Mouse (Mus musculus) limb, embryonic 12.5 days (tissue): ENCODE measurements around the gene Tusc2. TPM values are rescaled to one million over a fixed set of nuclear protein-coding genes. Genes with fewer than 3 reads are reported as not detected.
"Not testable (repeated sequence)": the region's sequence is repeated elsewhere in the genome, so short reads cannot be mapped to it uniquely, and the experiment has no call there.

Experiments used
- ATAC-seq: fragments of 200-750 bp; cut with Nextera tagmentation; 2 replicates; pipeline ENCODE4 v1.8.0; 2017; ENCODE audit warnings: low read depth, moderate TSS enrichment; ENCODE audit not compliant: insufficient number of reproducible peaks, insufficient read depth, low FRiP score, low TSS enrichment
- H3K27ac ChIP-seq: fragments of 300-500 bp; sonication (generic); 2 replicates; pipeline ENCODE4 v1.5.1; 2016; ENCODE audit warnings: mild to moderate bottlenecking, moderate library complexity
- H3K27me3 ChIP-seq: fragments of 300-500 bp; sonication (generic); 2 replicates; pipeline ENCODE4 v1.6.1; 2016; ENCODE audit warnings: mild to moderate bottlenecking, moderate library complexity
- H3K36me3 ChIP-seq: fragments of 300-500 bp; sonication (generic); 2 replicates; pipeline ENCODE4 v1.6.1; 2016; ENCODE audit warnings: mild to moderate bottlenecking, moderate library complexity
- H3K4me1 ChIP-seq: fragments of 300-500 bp; sonication (generic); replicated peaks from 2 replicates; pipeline ENCODE4 v1.6.1; 2016
- H3K4me2 ChIP-seq: fragments of 300-500 bp; sonication (generic); 2 replicates; pipeline ENCODE4 v1.6.1; 2016; ENCODE audit warnings: mild to moderate bottlenecking, moderate library complexity
- H3K4me3 ChIP-seq: fragments of 300-500 bp; sonication (generic); replicated peaks from 2 replicates; pipeline ENCODE4 v1.5.1; 2016; ENCODE audit warnings: mild to moderate bottlenecking
- H3K9ac ChIP-seq: fragments of 300-500 bp; sonication (generic); replicated peaks from 2 replicates; pipeline ENCODE4 v1.6.1; 2016; ENCODE audit warnings: mild to moderate bottlenecking, moderate library complexity
- H3K9me3 ChIP-seq: fragments of 300-500 bp; sonication (generic); 2 replicates; pipeline ENCODE4 v1.6.1; 2016; ENCODE audit warnings: mild to moderate bottlenecking, moderate library complexity
- WGBS: fragments of 180-500 bp; shearing (Covaris S2); methylation state at CpG from one replicate; pipeline ENCODE4 v1.1.7; 2016; 5-methylcytosine and 5-hydroxymethylcytosine counted together
- polyA plus RNA-seq: library from polyadenylated mRNA; unstranded; fragments of >200 nt; fragmentation: Nextera tagmentation; extraction: Ambion mirVana; gene quantifications from 2 replicates; pipeline ENCODE4 v1.2.1, GENCODE M21; 2016

The Tusc2 gene
- polyA plus RNA-seq, 1 experiment from 2014 or later, result 52.6 TPM

DNA sequence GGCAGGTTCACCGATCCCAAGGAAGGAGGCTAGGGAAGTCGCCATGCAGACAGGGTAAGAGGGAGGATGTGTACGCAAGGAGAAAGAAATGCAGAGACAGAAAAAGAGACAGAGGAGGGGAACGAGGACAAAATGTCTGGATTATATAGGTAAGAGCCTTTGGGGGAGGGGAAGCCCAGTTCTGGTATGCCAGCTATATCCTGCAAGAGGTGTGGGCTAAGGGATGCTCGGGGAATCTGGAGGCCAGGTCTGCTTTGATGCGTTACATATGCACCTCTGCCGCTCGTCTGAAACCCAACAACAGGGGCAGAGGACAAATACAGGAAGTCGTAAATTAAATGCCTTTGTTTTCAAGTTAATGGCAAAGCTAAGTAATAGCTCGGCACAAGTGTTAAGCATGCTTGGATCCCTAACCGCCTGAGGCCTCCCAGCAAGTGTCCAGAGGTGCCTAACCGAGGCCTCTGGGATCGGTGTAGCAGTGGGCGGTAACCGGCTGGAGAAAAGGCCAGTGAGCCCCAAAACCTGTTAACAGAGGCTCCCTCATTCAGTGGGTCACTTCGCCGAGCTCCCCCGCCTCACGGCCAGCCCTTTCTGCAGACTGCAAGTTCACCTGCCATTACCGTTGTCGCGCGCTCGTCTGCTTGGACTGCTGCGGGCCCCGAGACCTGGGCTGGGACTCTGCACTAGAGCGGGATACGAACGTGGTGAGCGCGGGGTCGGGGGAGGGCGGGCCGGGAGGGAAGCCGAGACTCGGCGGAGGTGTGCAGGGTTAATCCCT lies 9.3 kb upstream of the Tusc2 start:
- peak overlapping the region; percentile 56 for H3K9ac ChIP-seq
- H3K9me3 ChIP-seq, result no peaks in the 10 kb centered on the region
- H3K27me3 ChIP-seq, result peaks cover 13% of the 10 kb centered on the region; the same call in 1 of the 2 replicates
- H3K4me1 ChIP-seq, result peaks cover 55% of the 10 kb centered on the region
- H3K4me3 ChIP-seq, result peak overlapping the region; percentile 75
- peak overlapping the region; percentile 95 for H3K27ac ChIP-seq
- peak; percentile 12; the same call in 1 of the 2 replicates for ATAC-seq
- H3K36me3 ChIP-seq, result peaks cover 25% of the 10 kb centered on the region
- peak overlapping the region; percentile 89 for H3K4me2 ChIP-seq
- 4% methylated on average over 37 of the region's 37 CpGs for WGBS

DNA sequence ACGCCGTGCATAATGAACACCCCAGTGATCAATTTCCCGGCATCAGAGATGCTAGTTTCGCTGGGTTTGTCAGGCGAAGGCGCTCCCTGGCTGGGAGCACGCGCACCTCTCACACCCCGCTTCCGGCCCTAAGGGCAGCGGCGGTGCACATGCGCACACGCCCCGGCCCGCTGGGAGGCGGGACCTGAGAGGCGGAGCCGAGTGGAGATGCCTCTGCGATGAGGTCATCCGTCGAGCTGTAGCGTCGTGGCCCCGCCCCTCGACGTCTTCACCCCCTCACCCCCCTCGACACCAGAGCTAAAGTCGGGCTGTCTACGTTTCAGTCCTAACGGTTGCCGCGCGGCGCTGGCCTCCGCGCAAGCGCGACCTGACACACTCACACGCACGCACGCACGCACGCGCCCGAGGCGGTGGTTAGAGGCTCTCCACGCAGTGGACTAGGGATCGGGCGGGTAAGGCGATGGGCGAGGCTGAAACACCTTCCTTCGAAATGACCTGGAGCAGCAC lies 8.7 kb upstream of the Tusc2 start:
- H3K4me1 ChIP-seq, result peaks cover 55% of the 10 kb centered on the region

DNA sequence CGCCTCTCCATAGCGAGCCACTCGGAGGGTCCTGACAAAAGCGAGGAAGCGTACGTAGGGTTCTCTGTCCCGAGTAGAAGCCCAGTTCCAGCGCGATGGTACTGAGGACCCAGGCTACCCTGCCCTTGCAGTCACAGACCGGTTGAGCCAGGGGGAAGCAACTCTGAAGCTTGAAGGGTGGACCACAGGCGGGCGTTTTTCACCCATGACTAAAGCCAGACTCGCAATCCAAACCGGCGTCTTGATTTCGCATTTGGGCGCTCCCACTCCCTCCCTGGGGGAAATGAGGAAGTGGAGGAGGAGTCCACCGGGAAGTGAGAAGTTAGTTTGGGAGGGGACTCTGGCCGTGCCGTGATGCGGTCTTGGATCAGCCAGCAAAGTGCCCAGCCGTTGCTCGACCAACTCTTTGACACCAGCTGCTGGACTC lies 8.0 kb upstream of the Tusc2 start:
- no peaks in the 10 kb centered on the region for H3K9me3 ChIP-seq
- H3K4me1 ChIP-seq, result peaks cover 55% of the 10 kb centered on the region
- H3K4me3 ChIP-seq, result peak overlapping the region; percentile 75
- ATAC-seq, result peak; percentile 12
- under 1% methylated on average over 23 of the region's 23 CpGs for WGBS
- peak overlapping the region; percentile 85 for H3K9ac ChIP-seq
- peak overlapping the region; percentile 89 for H3K4me2 ChIP-seq
- peaks cover 7% of the 10 kb centered on the region; the same call in 1 of the 2 replicates for H3K27me3 ChIP-seq
- peak overlapping the region; percentile 95 for H3K27ac ChIP-seq
- H3K36me3 ChIP-seq, result peaks cover 38% of the 10 kb centered on the region

More for the DNA sequence above, 8.7 kb upstream of the Tusc2 start:
- ATAC-seq, result peak; percentile 91
- Histone ChIP-seq H3K9ac (peak overlapping the region; percentile 85), H3K4me3 (peak overlapping the region; percentile 75), H3K4me2 (peak overlapping the region; percentile 89), H3K9me3 (no peaks in the 10 kb centered on the region), H3K36me3 (peaks cover 31% of the 10 kb centered on the region), H3K27me3 (peaks cover 10% of the 10 kb centered on the region; the same call in 1 of the 2 replicates), H3K27ac (peak overlapping the region; percentile 95)
- WGBS, result 0% methylated on average over 53 of the region's 53 CpGs

DNA sequence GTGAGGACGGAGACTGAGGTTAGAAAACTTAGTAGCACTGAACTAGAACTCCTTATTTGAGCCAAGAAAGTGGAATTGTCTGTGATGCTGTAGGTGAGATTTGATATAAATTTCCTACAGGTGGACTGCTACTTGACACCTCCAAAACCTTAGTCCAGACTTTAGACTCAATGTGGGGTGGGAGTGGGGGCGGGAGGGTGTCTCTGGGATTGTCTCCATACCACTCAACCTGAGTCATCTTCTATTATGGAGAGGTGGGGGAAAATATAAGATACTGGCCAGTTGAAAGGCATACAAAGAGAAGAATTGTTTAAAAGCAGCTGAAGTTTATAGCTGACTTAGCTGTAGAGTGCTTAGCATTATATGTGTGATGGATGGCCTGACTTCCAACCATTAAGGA lies 7.4 kb upstream of the Tusc2 start:
- ATAC-seq, result no peak
- H3K4me2 ChIP-seq, result peak overlapping the region; percentile 89
- no peaks in the 10 kb centered on the region for H3K9me3 ChIP-seq
- H3K27ac ChIP-seq, result peak overlapping the region; percentile 95; the same call in 1 of the 2 replicates
- peaks cover 51% of the 10 kb centered on the region for H3K4me1 ChIP-seq
- peaks cover 44% of the 10 kb centered on the region for H3K36me3 ChIP-seq
- peak overlapping the region; percentile 75 for H3K4me3 ChIP-seq
- 45% methylated on average over 2 of the region's 2 CpGs for WGBS
- H3K27me3 ChIP-seq, result peaks cover 2% of the 10 kb centered on the region; the same call in 1 of the 2 replicates
- H3K9ac ChIP-seq, result peak overlapping the region; percentile 85

DNA sequence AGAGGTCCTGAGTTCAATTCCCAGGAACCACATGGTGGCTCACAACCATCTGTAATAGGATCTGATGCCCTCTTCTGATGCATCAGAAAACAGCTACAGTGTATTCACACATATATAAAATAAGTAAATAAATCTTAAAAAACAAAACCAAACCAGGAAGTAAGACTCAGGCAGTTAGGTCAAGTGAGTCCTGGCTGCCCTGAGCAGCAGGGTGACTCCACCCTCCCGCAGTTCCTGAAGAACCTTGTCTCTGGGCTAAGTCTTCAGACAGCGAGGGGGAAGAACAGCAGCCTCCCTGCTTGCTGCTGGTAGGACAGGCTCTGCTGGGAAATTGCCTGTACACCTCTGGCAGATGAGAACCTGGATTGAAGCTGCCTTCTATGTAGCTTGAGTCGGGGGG lies 6.7 kb upstream of the Tusc2 start:
- 81% methylated on average over 3 of the region's 3 CpGs for WGBS
- H3K4me2 ChIP-seq, result peak overlapping the region; percentile 89
- ATAC-seq, result no peak
- H3K4me3 ChIP-seq, result peak overlapping the region; percentile 75
- H3K36me3 ChIP-seq, result peaks cover 51% of the 10 kb centered on the region
- 0 out of 2 replicates have a peak overlapping the region, but pooled peaks have one; percentile 85 for H3K9ac ChIP-seq
- H3K9me3 ChIP-seq, result no peaks in the 10 kb centered on the region
- no peaks in the 10 kb centered on the region for H3K27me3 ChIP-seq
- no peak overlapping the region for H3K27ac ChIP-seq
- H3K4me1 ChIP-seq, result peaks cover 45% of the 10 kb centered on the region

DNA sequence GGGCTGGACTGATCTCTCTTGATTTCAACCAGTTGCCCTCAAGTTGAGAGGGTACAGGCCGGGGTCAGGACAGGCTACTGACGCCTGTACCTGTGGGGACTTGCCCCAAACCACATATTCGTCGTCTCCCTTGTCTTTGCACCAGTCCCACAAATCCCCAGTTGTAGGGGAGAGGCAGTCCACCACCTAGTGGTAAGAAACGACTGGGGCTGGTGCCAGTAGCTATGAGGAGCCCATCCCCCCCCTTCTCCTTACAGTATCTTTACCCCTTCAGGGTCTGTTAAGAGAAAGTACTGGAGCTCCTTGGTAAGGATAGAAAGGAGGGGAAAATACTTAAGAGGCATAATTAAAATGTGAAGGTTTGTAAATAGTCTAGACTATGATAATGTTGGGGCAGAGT lies 2.5 kb downstream of the Tusc2 start:
- peaks cover 47% of the 10 kb centered on the region for H3K36me3 ChIP-seq
- H3K4me2 ChIP-seq, result 0 out of 2 replicates have a peak overlapping the region, but pooled peaks have one; percentile 17
- ATAC-seq, H3K4me3 ChIP-seq, H3K9ac ChIP-seq, H3K9me3 ChIP-seq, H3K27me3 ChIP-seq: not testable (repeated sequence)
- peak overlapping the region; percentile 12 for H3K27ac ChIP-seq
- WGBS, result 49% methylated on average over 5 of the region's 5 CpGs
- H3K4me1 ChIP-seq, result peaks cover 44% of the 10 kb centered on the region

DNA sequence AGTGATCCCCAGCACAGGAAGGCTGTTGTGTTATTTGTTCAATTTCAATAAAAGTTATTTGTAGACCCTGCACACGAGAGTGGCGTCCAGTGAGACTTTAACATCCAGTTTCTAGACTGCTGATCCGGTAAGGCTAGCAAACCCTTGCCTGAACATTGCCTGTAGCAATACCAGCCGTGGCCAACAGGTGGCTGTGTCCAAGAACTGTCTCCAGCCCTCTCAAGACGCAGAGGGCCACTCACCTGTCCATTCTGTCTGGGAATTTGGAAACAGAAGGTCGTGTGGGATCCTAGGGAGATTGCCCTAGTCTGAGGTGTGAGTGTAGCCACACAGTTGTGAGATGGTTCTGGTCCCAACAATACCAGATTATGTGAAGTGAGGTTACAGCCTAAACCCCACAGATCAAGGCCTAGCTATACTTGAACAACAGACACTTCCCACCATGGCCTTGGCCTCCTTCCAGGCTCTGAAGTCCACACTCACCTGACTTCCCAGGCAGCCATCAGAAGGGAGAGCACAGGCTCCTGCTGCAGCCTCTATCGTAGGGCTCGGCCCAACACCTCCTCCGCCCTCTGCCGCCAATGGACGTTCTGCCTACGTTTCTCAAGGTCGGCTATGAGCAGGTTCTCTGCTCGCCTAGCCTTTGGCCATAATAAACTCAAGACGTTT lies 3.1 kb downstream of the Tusc2 start:
- H3K36me3 ChIP-seq, result peaks cover 47% of the 10 kb centered on the region
- no peak overlapping the region for H3K4me3 ChIP-seq
- peaks cover 50% of the 10 kb centered on the region for H3K4me1 ChIP-seq

DNA sequence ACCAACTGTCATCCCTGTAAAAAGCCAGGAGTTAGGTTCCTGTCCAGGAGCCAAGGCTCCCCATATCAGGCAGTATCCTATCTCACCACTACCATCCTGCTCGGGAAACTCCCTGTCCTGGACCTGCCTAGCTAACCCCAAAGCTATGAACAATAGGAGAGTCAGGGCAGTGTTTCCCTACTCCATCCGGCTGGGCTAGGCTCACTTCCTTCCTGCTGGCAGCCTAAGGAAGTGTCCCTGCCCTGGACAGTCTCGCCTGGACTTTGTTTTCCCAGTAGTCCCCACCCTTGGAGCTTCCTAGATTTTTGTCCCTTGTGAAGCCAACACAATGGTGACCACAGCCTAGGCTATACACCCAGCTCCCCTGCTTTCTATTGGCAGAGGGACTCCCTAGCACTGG lies 3.8 kb downstream of the Tusc2 start:
- peaks cover 47% of the 10 kb centered on the region for H3K36me3 ChIP-seq
- peak overlapping the region; percentile 90 for H3K27ac ChIP-seq
- H3K4me3 ChIP-seq, result peak overlapping the region; percentile 81; the same call in 1 of the 2 replicates
- H3K9ac ChIP-seq, result no peak overlapping the region
- ATAC-seq, result no peak
- WGBS, result 82% methylated on average over 3 of the region's 3 CpGs
- peak overlapping the region; percentile 96; the same call in 1 of the 2 replicates for H3K4me2 ChIP-seq
- H3K27me3 ChIP-seq, result no peaks in the 10 kb centered on the region
- H3K9me3 ChIP-seq, result no peaks in the 10 kb centered on the region
- peaks cover 55% of the 10 kb centered on the region for H3K4me1 ChIP-seq

More for the DNA sequence above, 3.1 kb downstream of the Tusc2 start:
- no peaks in the 10 kb centered on the region for H3K9me3 ChIP-seq
- peak overlapping the region; percentile 67; the same call in 1 of the 2 replicates for H3K27ac ChIP-seq
- no peaks in the 10 kb centered on the region for H3K27me3 ChIP-seq
- 64% methylated on average over 15 of the region's 15 CpGs for WGBS
- H3K9ac ChIP-seq, result no peak overlapping the region
- no peak for ATAC-seq
- peak overlapping the region; percentile 8; the same call in 1 of the 2 replicates for H3K4me2 ChIP-seq

DNA sequence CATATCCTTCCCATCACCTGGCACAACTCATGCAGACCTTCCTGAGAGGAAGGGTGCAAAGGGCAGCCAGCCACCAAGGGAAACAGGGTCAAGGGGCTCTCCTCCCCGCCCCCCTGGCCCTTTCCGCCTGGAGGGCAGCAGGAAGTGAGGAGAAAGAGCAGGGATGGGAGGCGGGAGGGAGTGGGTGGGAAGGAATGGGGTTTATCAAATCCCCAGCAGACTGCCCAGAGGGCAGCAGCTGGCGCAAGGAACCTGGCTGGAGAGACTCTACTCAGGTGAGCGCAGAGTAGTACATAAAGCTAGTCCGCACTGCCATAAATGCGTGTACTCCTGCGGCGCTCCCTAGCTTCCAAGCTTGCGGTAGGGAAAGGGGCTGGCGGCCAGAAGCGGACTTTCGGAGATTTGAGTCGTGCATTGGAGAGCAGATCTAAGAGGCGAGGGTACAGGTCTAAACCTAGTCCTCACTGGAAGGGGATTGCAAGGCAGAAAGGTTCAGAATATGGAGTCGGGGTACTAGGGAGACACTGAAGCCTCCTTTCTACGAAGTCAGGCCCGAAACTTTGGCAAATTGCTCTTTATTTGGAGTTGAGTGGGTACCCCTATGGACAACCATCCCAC lies 4.8 kb downstream of the Tusc2 start, which contains the start of gene Hyal2:
Hyal2 (plus strand) TSS at position 244 of the 618 bp plus-strand sequence.
- no peaks in the 10 kb centered on the region for H3K27me3 ChIP-seq
- 7% methylated on average over 18 of the region's 18 CpGs for WGBS
- peaks cover 49% of the 10 kb centered on the region for H3K4me1 ChIP-seq
- peak within 1 kb of the TSS; percentile 81 for H3K4me3 ChIP-seq
- H3K9ac ChIP-seq, result peak within 1 kb of the TSS; percentile 88
- H3K27ac ChIP-seq, result peak within 1 kb of the TSS; percentile 90
- H3K36me3 ChIP-seq, result peaks cover 49% of the 10 kb centered on the region
- no peaks in the 10 kb centered on the region for H3K9me3 ChIP-seq
- no peak for ATAC-seq
- peak within 1 kb of the TSS; percentile 96 for H3K4me2 ChIP-seq

DNA sequence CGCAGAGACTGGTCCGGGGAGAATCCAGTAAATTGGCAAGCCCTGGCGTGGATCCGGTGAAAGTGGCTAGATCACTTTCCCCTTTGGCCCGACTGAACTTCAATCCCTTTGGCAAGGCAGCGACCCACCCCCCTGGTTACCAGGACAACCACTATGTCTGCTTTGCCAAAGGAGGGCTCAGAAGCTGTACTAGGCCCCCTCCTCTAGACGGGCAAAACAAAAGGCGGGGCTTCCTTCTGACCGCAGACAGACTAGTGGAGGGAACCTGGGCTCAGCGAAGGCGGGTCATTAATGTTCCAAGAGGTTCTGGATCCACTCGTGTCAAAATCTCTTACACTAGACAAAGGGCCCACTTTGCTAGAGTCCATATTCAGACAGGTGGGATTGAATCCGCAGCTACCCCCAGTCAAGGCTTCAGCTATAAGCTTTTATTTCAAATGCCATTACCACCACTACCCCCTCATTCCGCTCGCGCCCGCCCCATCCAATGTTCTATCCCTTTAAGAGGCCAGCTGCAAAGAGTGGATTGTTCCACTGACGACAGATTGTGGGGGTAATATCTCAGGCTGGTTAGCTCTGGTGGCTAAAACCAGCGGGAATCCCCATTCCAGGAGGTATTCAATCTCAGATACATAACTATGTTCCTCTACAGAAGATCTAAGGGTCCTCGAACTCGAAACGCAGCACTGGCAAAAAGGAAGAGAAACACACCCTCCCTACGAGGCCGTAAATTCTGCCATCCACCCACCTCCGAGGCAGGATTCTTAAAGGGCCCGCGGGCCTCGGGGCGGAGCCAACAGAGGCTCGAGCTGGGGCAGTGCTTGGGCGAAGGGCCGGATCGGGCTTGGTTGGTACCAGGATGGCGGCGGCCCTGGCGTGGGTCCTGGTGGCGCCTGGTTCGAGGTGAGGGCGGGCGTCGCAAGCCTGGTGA lies 5.5 kb downstream of the Tusc2 start:
- Histone ChIP-seq H3K9me3 (no peaks in the 10 kb centered on the region), H3K4me1 (peaks cover 47% of the 10 kb centered on the region), H3K27ac (peak overlapping the region; percentile 90), H3K36me3 (peaks cover 57% of the 10 kb centered on the region), H3K4me3 (peak overlapping the region; percentile 81), H3K9ac (peak overlapping the region; percentile 88), H3K27me3 (no peaks in the 10 kb centered on the region), H3K4me2 (peak overlapping the region; percentile 96)
- under 1% methylated on average over 41 of the region's 41 CpGs for WGBS
- peak; percentile 77 for ATAC-seq
